Mouse (Mus musculus) cerebellum, adult 2 months (tissue): ENCODE results near the gene Gpc6. TPM values are rescaled to one million over a fixed set of nuclear protein-coding genes. Genes with fewer than 3 reads are reported as not detected.
A peak's percentile ranks its signal among the peaks of the same experiment; 100 is the strongest.

Experiments used
- DNase-seq, 2 experiments: peaks; one replicate each; pipeline ENCODE4 v3.0.0; 2021
- H3K27ac ChIP-seq: fragments of 200-500 bp; 2 replicates; pipeline ENCODE4 v1.5.1; 2012; ENCODE audit warnings: low read length, control low read depth, inconsistent platforms; ENCODE audit not compliant: insufficient read depth
- H3K27me3 ChIP-seq: fragments of 200-500 bp; 2 replicates; pipeline ENCODE4 v1.6.1; 2012; ENCODE audit warnings: inconsistent platforms, mild to moderate bottlenecking, low read length, moderate library complexity; ENCODE audit not compliant: control insufficient read depth, insufficient read depth
- H3K4me1 ChIP-seq: fragments of 200-500 bp; 2 replicates; pipeline ENCODE4 v1.6.1; 2011; ENCODE audit warnings: low read length; ENCODE audit not compliant: control insufficient read depth, insufficient read depth
- H3K4me3 ChIP-seq: fragments of 200-500 bp; replicated peaks from 2 replicates; pipeline ENCODE3; 2011; ENCODE audit warnings: mild to moderate bottlenecking, low read depth, low read length, control low read depth; ENCODE audit not compliant: insufficient read depth
- CTCF ChIP-seq: fragments of 200-500 bp; IDR thresholded peaks from 2 replicates; pipeline ENCODE4 v1.5.1; 2011; ENCODE audit warnings: low read depth, mild to moderate bottlenecking, control low read depth, low read length, moderate library complexity, borderline replicate concordance; ENCODE audit not compliant: insufficient read depth
- POLR2A ChIP-seq: fragments of 200-500 bp; IDR thresholded peaks from 2 replicates; pipeline ENCODE4 v1.6.1; 2011; ENCODE audit warnings: low read length, control low read depth, borderline replicate concordance; ENCODE audit not compliant: insufficient read depth
- WGBS: fragments of 180-500 bp; shearing (Covaris S2); methylation state at CpG from one replicate; pipeline ENCODE4 v1.1.7; 2018; 5-methylcytosine and 5-hydroxymethylcytosine counted together
- polyA plus RNA-seq: library from polyadenylated mRNA; depleted of rRNA; stranded (reverse); fragments of >200 nt; gene quantifications from 2 replicates; pipeline ENCODE4 v1.2.3, GENCODE M21; 2012

Gpc6 gene
- polyA plus RNA-seq, 1 experiment = 5.3 TPM

GRCm38 (mm10) chr14:117796661-117797060 is 871.5 kb downstream of the Gpc6 start:
- no peak overlapping the region for H3K27ac ChIP-seq
- no peaks in the 10 kb centered on the region for H3K27me3 ChIP-seq
- 74% methylated on average over 5 of the region's 5 CpGs for WGBS
- no peaks in the 10 kb centered on the region for H3K4me1 ChIP-seq
- no peak for DNase-seq
- no peak for TF ChIP-seq POLR2A
- TF ChIP-seq CTCF = no peak
- H3K4me3 ChIP-seq = no peak overlapping the region

GRCm38 (mm10) chr14:117800399-117800798 is 875.3 kb downstream of the Gpc6 start:
- TF ChIP-seq CTCF (no peak), POLR2A (no peak)
- H3K27ac ChIP-seq = no peak overlapping the region
- no peak overlapping the region for H3K4me3 ChIP-seq
- no peaks in the 10 kb centered on the region for H3K27me3 ChIP-seq
- H3K4me1 ChIP-seq = no peaks in the 10 kb centered on the region
- WGBS = 78% methylated on average over 5 of the region's 5 CpGs
- DNase-seq = no peak

- no peaks in the 10 kb centered on the region for H3K27me3 ChIP-seq
- TF ChIP-seq POLR2A (no peak), CTCF (no peak)
- DNase-seq = peak in 1 of 2 experiments; percentile 18
- no peak overlapping the region for H3K27ac ChIP-seq
- H3K4me3 ChIP-seq = no peak overlapping the region
- H3K4me1 ChIP-seq = no peaks in the 10 kb centered on the region
- WGBS = 26% methylated on average over 4 of the region's 4 CpGs
Observed at GRCm38 (mm10) chr14:117807846-117808245, 882.7 kb downstream of the Gpc6 start.

DNA sequence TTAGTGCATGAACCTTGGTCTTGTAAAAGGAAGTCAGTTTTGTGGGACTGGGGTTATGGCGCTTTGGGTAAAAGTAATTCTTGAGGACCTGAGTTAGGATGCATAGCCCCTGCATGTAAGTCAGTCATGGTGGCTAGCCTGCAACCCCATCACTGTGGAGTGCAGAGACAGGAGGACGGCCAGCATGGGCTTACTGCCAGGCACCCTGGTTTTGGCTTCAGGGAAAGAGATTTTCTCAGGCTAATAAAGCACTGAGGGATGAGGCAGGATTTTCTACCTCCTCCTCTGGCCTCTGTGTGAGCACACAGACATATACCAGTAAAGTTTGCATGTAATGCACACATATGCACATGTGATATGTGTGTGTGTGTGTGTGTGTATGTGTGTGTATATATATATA is 883.2 kb downstream of the Gpc6 start:
- Histone ChIP-seq H3K27me3 (no peaks in the 10 kb centered on the region), H3K4me1 (no peaks in the 10 kb centered on the region), H3K27ac (no peak overlapping the region), H3K4me3 (no peak overlapping the region)
- 53% methylated on average over 2 of the region's 2 CpGs for WGBS
- DNase-seq = peak; percentile 21 to 26
- no peak for TF ChIP-seq CTCF
- TF ChIP-seq POLR2A = no peak

DNA sequence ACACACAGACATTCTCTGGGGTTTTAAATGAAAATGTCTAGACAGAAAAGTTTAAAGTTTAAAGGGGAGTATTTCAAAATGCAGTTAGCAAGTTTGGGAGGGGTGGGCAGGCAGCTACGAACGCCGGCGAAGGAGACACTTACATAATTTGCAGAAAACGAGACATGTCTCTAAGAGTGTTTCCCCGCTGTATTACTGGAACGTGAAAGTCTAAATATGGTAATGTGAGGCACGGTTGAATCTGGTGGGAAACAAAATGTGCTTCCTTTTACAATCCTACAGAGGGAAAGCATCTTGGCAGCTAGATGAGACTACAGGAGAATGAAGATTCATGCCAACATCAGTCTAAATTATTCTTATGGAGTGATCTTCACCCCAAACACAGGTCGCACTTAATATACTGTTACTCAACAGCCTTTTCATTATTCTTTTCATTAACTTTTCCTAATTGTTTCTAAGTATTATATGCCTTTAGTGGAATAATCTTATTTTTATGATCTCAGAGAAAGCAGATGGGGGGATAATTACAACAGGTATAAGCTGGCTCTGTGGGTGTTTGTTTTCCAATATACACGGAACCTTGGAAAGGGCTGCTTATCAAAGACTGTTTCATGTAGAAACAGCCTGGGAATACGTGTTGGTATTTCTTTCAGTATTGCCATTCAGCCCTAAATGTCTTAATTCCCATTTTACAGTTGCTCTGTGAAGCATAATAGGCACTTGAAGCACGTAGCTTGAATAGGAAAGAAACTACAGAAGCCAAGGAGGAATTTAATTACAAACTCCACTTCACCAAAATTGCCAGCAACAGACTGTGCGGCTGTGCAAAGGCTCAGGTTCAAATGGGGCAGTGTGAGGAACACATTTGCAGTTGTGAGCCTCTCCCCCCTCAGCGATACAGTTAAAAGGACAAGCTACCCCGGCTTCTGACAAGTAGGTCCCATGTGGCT is 885.5 kb downstream of the Gpc6 start:
- DNase-seq = no peak
- WGBS = 55% methylated on average over 15 of the region's 15 CpGs
- TF ChIP-seq CTCF (no peak), POLR2A (no peak)

GRCm38 (mm10) chr14:117813473-117813872 is 888.4 kb downstream of the Gpc6 start:
- TF ChIP-seq POLR2A (no peak), CTCF (no peak)
- DNase-seq = no peak
- no peak overlapping the region for H3K4me3 ChIP-seq
- no peak overlapping the region for H3K27ac ChIP-seq
- 54% methylated on average over 3 of the region's 3 CpGs for WGBS
- H3K27me3 ChIP-seq = no peaks in the 10 kb centered on the region
- no peaks in the 10 kb centered on the region for H3K4me1 ChIP-seq

More for the DNA sequence above, 885.5 kb downstream of the Gpc6 start:
- no peak overlapping the region for H3K27ac ChIP-seq
- H3K27me3 ChIP-seq = no peaks in the 10 kb centered on the region
- H3K4me3 ChIP-seq = no peak overlapping the region
- H3K4me1 ChIP-seq = no peaks in the 10 kb centered on the region

GRCm38 (mm10) chr14:117816008-117816407 is 890.9 kb downstream of the Gpc6 start:
- no peak overlapping the region for H3K4me3 ChIP-seq
- no peaks in the 10 kb centered on the region for H3K27me3 ChIP-seq
- TF ChIP-seq CTCF = no peak
- TF ChIP-seq POLR2A = no peak
- no peak overlapping the region for H3K27ac ChIP-seq
- H3K4me1 ChIP-seq = no peaks in the 10 kb centered on the region
- 78% methylated on average over 9 of the region's 9 CpGs for WGBS
- DNase-seq = no peak

DNA sequence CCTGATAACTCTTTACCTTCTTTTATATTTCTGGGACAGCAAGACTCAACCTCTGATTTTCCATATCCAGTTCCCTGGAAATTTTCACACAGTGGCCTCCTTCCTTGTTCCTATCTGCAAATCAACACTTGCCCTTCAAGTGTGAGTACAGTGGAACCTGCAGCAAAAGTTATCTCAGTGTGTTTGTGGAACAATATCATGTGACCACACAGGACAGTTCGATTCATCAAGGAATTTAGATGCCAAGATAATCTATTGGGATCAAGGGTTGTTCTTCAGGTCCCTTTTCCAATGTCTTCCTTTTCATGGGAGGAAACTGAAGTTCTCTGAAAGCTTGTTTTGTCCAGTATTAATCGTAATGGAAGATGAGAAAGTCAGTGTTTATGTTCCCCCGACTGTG is 891.6 kb downstream of the Gpc6 start:
- no peak overlapping the region for H3K27ac ChIP-seq
- 90% methylated on average over 3 of the region's 3 CpGs for WGBS

More for the DNA sequence above, 891.6 kb downstream of the Gpc6 start:
- Histone ChIP-seq H3K4me3 (no peak overlapping the region), H3K4me1 (no peaks in the 10 kb centered on the region), H3K27me3 (no peaks in the 10 kb centered on the region)
- DNase-seq = no peak
- TF ChIP-seq CTCF (no peak), POLR2A (no peak)
